32 mouse cellular contexts compared by ENCODE assay signal in genomic region chr17:75509257-75509656, GRCm38 (mm10).
"Had no signal": no experiment of that assay in that cellular context is flagged by ENCODE, and none has a peak within 500 bp of the region (broad histone marks: within the 10 kb centered on the region; RNA-seq: fewer than 3 reads in every experiment).

No protein-coding gene starts in this region.

- H3K27me3 ChIP-seq: limb, embryonic 12.5 days; limb, embryonic 13.5 days; limb, embryonic 15.5 days; liver, embryonic 12.5 days; liver, embryonic 13.5 days; liver, embryonic 15.5 days; lung, embryonic 15.5 days; midbrain, embryonic 12.5 days; midbrain, embryonic 13.5 days; midbrain, embryonic 15.5 days; neural tube, embryonic 12.5 days; neural tube, embryonic 13.5 days had no signal

- DNase-seq: left cerebral cortex, postnatal 4 days; liver; liver, embryonic 13.5 days; lung, adult 18-20 months; lung, adult 2 months; lung, embryonic 14.5 days; lung, postnatal 10 days; lung, postnatal 14 days; lung, postnatal 36 days; lung, postnatal 4 days; midbrain, embryonic 14.5 days had no signal

- H3K4me1 ChIP-seq: limb, embryonic 10.5 days; limb, embryonic 12.5 days; limb, embryonic 13.5 days; limb, embryonic 15.5 days; liver, embryonic 12.5 days; liver, embryonic 13.5 days; liver, embryonic 15.5 days; lung, embryonic 15.5 days; megakaryocyte, embryonic 14.5 days; midbrain, embryonic 10.5 days; midbrain, embryonic 12.5 days; midbrain, embryonic 13.5 days; midbrain, embryonic 15.5 days; neural tube, embryonic 12.5 days; neural tube, embryonic 13.5 days had no signal

- H3K36me3 ChIP-seq: limb, embryonic 10.5 days; limb, embryonic 12.5 days; limb, embryonic 13.5 days; limb, embryonic 15.5 days; liver, embryonic 12.5 days; liver, embryonic 13.5 days; liver, embryonic 15.5 days; lung, embryonic 15.5 days; midbrain, embryonic 10.5 days; midbrain, embryonic 12.5 days; midbrain, embryonic 13.5 days; midbrain, embryonic 15.5 days; neural tube, embryonic 12.5 days; neural tube, embryonic 13.5 days had no signal

- H3K4me3 ChIP-seq: limb, embryonic 10.5 days; limb, embryonic 12.5 days; limb, embryonic 13.5 days; limb, embryonic 15.5 days; liver, embryonic 12.5 days; liver, embryonic 13.5 days; liver, embryonic 15.5 days; lung, embryonic 15.5 days; megakaryocyte, embryonic 14.5 days; midbrain, embryonic 10.5 days; midbrain, embryonic 12.5 days; midbrain, embryonic 13.5 days; midbrain, embryonic 15.5 days; myocyte; neural tube, embryonic 12.5 days; neural tube, embryonic 13.5 days had no signal

- H3K9me3 ChIP-seq: limb, embryonic 10.5 days; limb, embryonic 13.5 days; limb, embryonic 15.5 days; liver, embryonic 12.5 days; liver, embryonic 13.5 days; liver, embryonic 15.5 days; lung, embryonic 15.5 days; megakaryocyte, embryonic 14.5 days; midbrain, embryonic 10.5 days; midbrain, embryonic 12.5 days; midbrain, embryonic 13.5 days; neural tube, embryonic 12.5 days; neural tube, embryonic 13.5 days had no signal

- H3K4me2 ChIP-seq: limb, embryonic 12.5 days; limb, embryonic 13.5 days; limb, embryonic 15.5 days; liver, embryonic 11.5 days; liver, embryonic 12.5 days; liver, embryonic 13.5 days; liver, embryonic 15.5 days; lung, embryonic 14.5 days; lung, embryonic 15.5 days; midbrain, embryonic 11.5 days; midbrain, embryonic 12.5 days; midbrain, embryonic 13.5 days; midbrain, embryonic 15.5 days; neural tube, embryonic 12.5 days; neural tube, embryonic 13.5 days had no signal

- H3K27ac ChIP-seq: limb, embryonic 10.5 days; limb, embryonic 12.5 days; limb, embryonic 13.5 days; limb, embryonic 15.5 days; liver, embryonic 12.5 days; liver, embryonic 13.5 days; liver, embryonic 14.5 days; liver, embryonic 15.5 days; lung, embryonic 15.5 days; macrophage; midbrain, embryonic 10.5 days; midbrain, embryonic 12.5 days; midbrain, embryonic 13.5 days; midbrain, embryonic 15.5 days; neural tube, embryonic 12.5 days; neural tube, embryonic 13.5 days had no signal

- ATAC-seq: liver, embryonic 12.5 days; lung, postnatal 0 days; midbrain, embryonic 13.5 days; midbrain, embryonic 15.5 days; midbrain, embryonic 16.5 days had no signal

- H3K9ac ChIP-seq: limb, embryonic 12.5 days; limb, embryonic 13.5 days; limb, embryonic 15.5 days; liver, embryonic 12.5 days; liver, embryonic 13.5 days; liver, embryonic 14.5 days; liver, embryonic 15.5 days; lung, embryonic 14.5 days; lung, embryonic 15.5 days; midbrain, embryonic 12.5 days; midbrain, embryonic 13.5 days; midbrain, embryonic 15.5 days; neural tube, embryonic 12.5 days; neural tube, embryonic 13.5 days had no signal
